Mouse (Mus musculus): Measurements from ENCODE around the gene Apobec3.
A peak's percentile ranks its signal among the peaks of the same experiment; 100 is the strongest.

Gene Apobec3

GRCm38 (mm10) chr15:79950250-79951025 is 59.0 kb downstream of the Apobec3 start:
- peak; percentile 89 for DNase-seq (ENCODE audit: low read depth, low spot score)

GRCm38 (mm10) chr15:79951226-79951625 is 59.8 kb downstream of the Apobec3 start:
- no peak for DNase-seq (ENCODE audit: low read depth, low spot score)

- DNase-seq (ENCODE audit: low read depth, low spot score), result no peak
Measured at GRCm38 (mm10) chr15:79951730-79952503, 60.5 kb downstream of the Apobec3 start.

- DNase-seq (ENCODE audit: low read depth, low spot score), result no peak
Measured at GRCm38 (mm10) chr15:79952504-79953231, 61.2 kb downstream of the Apobec3 start.

GRCm38 (mm10) chr15:79953470-79953869 is 62.0 kb downstream of the Apobec3 start:
- DNase-seq (ENCODE audit: low read depth, low spot score), result no peak

- DNase-seq (ENCODE audit: low read depth, low spot score), result no peak
Measured at GRCm38 (mm10) chr15:79956559-79956958, 65.1 kb downstream of the Apobec3 start.

GRCm38 (mm10) chr15:79958418-79958817 is 67.0 kb downstream of the Apobec3 start:
- no peak for DNase-seq (ENCODE audit: low read depth, low spot score)

- DNase-seq (ENCODE audit: low read depth, low spot score), result no peak
Measured at GRCm38 (mm10) chr15:79961366-79961921, 70.0 kb downstream of the Apobec3 start.

GRCm38 (mm10) chr15:79962661-79963060 is 71.2 kb downstream of the Apobec3 start:
- DNase-seq (ENCODE audit: low read depth, low spot score), result no peak

GRCm38 (mm10) chr15:79964376-79964775 is 72.9 kb downstream of the Apobec3 start:
- DNase-seq (ENCODE audit: low read depth, low spot score), result no peak

Measured in forelimb bud, embryonic 11.5 days (tissue).